Mouse (Mus musculus): Measurements from ENCODE around the gene Tufm.

The Tufm gene

GRCm38 (mm10) chr7:126487052-126487483 is at the start of gene Tufm:
TSS of gene Tufm (plus strand) at chr7:126487361.
- in situ Hi-C loops (cut with MseI, MboI), result no loop called here

GRCm38 (mm10) chr7:126440134-126440533 is 47.0 kb upstream of the Tufm start:
- in situ Hi-C loops (cut with MseI, MboI), result no loop called here

- in situ Hi-C loops (cut with MseI, MboI), result no loop called here
Observed at GRCm38 (mm10) chr7:126443997-126444396, 43.2 kb upstream of the Tufm start.

- in situ Hi-C loops (cut with MseI, MboI), result no loop called here
Observed at GRCm38 (mm10) chr7:126444536-126444935, 42.6 kb upstream of the Tufm start.

- in situ Hi-C loops (cut with MseI, MboI), result no loop called here
Observed at GRCm38 (mm10) chr7:126445104-126445815, 41.9 kb upstream of the Tufm start.

- in situ Hi-C loops (cut with MseI, MboI), result no loop called here
Observed at GRCm38 (mm10) chr7:126446217-126446616, 40.9 kb upstream of the Tufm start.

GRCm38 (mm10) chr7:126448481-126448880 is 38.7 kb upstream of the Tufm start:
- in situ Hi-C loops (cut with MseI, MboI), result no loop called here

GRCm38 (mm10) chr7:126449991-126450390 is 37.2 kb upstream of the Tufm start:
- in situ Hi-C loops (cut with MseI, MboI), result no loop called here

- in situ Hi-C loops (cut with MseI, MboI), result no loop called here
Observed at GRCm38 (mm10) chr7:126450641-126451040, 36.5 kb upstream of the Tufm start.

- in situ Hi-C loops (cut with MseI, MboI), result no loop called here
Observed at GRCm38 (mm10) chr7:126452244-126452643, 34.9 kb upstream of the Tufm start.

GRCm38 (mm10) chr7:126453861-126454260 is 33.3 kb upstream of the Tufm start:
- in situ Hi-C loops (cut with MseI, MboI), result no loop called here

- in situ Hi-C loops (cut with MseI, MboI), result no loop called here
Observed at GRCm38 (mm10) chr7:126455242-126455641, 31.9 kb upstream of the Tufm start.

GRCm38 (mm10) chr7:126456382-126457266 is 30.5 kb upstream of the Tufm start:
- in situ Hi-C loops (cut with MseI, MboI), result no loop called here

GRCm38 (mm10) chr7:126458225-126458624 is 28.9 kb upstream of the Tufm start:
- in situ Hi-C loops (cut with MseI, MboI), result no loop called here

GRCm38 (mm10) chr7:126458844-126459618 is 28.1 kb upstream of the Tufm start:
- in situ Hi-C loops (cut with MseI, MboI), result no loop called here

- in situ Hi-C loops (cut with MseI, MboI), result no loop called here
Observed at GRCm38 (mm10) chr7:126460623-126461399, 26.4 kb upstream of the Tufm start.

- in situ Hi-C loops (cut with MseI, MboI), result no loop called here
Observed at GRCm38 (mm10) chr7:126461626-126462025, 25.5 kb upstream of the Tufm start.

GRCm38 (mm10) chr7:126463004-126463403 is 24.2 kb upstream of the Tufm start, which contains the start of gene Atp2a1:
TSS of gene Atp2a1 (minus strand) at chr7:126463108.
- in situ Hi-C loops (cut with MseI, MboI), result no loop called here

GRCm38 (mm10) chr7:126463547-126463946 is 23.6 kb upstream of the Tufm start:
- in situ Hi-C loops (cut with MseI, MboI), result no loop called here

- in situ Hi-C loops (cut with MseI, MboI), result no loop called here
Observed at GRCm38 (mm10) chr7:126464121-126464520, 23.0 kb upstream of the Tufm start.

GRCm38 (mm10) chr7:126464836-126465235 is 22.3 kb upstream of the Tufm start:
- in situ Hi-C loops (cut with MseI, MboI), result no loop called here
